Mouse (Mus musculus): ENCODE measurements around the gene Emsy.

GRCm38 (mm10) chr7:98570824-98571505 is 85.6 kb downstream of the Emsy start:
- TF ChIP-seq CTCF (IDR thresholded peaks at IDR 0.05; ENCODE audit: extremely low read depth, insufficient read length, insufficient replicate concordance, low read depth, low read length) (no peak), POLR2A (IDR thresholded peaks at IDR 0.05; ENCODE audit: low read depth, low read length) (no peak)
